Mouse (Mus musculus) midbrain, embryonic 11.5 days (tissue): ENCODE measurements around the gene Astl. TPM values are rescaled to one million over a fixed set of nuclear protein-coding genes. Genes with fewer than 3 reads are reported as not detected.

ENCODE experiments used
- ATAC-seq: fragments of 200-750 bp; cut with Nextera tagmentation; 2 replicates; pipeline ENCODE4 v1.8.0; 2017; ENCODE audit warnings: moderate TSS enrichment, moderate library complexity; ENCODE audit not compliant: low FRiP score
- DNase-seq: peaks from one replicate; pipeline ENCODE4 v3.0.0; 2015; ENCODE audit warnings: low spot score; ENCODE audit errors: missing footprints
- H3K27ac ChIP-seq: fragments of 300-500 bp; sonication (generic); 2 replicates; pipeline ENCODE4 v1.5.1; 2014; ENCODE audit warnings: low read depth, low read length
- H3K27me3 ChIP-seq: fragments of 300-500 bp; sonication (generic); 2 replicates; pipeline ENCODE4 v1.6.1; 2014; ENCODE audit warnings: mild to moderate bottlenecking, low read length, moderate library complexity, mixed read lengths; ENCODE audit not compliant: control insufficient read depth, insufficient read depth
- H3K36me3 ChIP-seq: fragments of 300-500 bp; sonication (generic); 2 replicates; pipeline ENCODE4 v1.6.1; 2014; ENCODE audit warnings: mild to moderate bottlenecking, low read length, moderate library complexity, mixed read lengths; ENCODE audit not compliant: control insufficient read depth, insufficient read depth
- H3K4me1 ChIP-seq: fragments of 300-500 bp; sonication (generic); 2 replicates; pipeline ENCODE4 v1.6.1; 2014; ENCODE audit warnings: low read length; ENCODE audit not compliant: control insufficient read depth, insufficient read depth
- H3K4me2 ChIP-seq: fragments of 300-500 bp; sonication (generic); 2 replicates; pipeline ENCODE4 v1.6.1; 2014; ENCODE audit warnings: mild to moderate bottlenecking, moderate library complexity
- H3K4me3 ChIP-seq: fragments of 300-500 bp; sonication (generic); 2 replicates; pipeline ENCODE4 v1.5.1; 2014; ENCODE audit warnings: low read depth, low read length
- H3K9ac ChIP-seq: fragments of 300-500 bp; sonication (generic); 2 replicates; pipeline ENCODE4 v1.6.1; 2014; ENCODE audit warnings: low read length
- H3K9me3 ChIP-seq: fragments of 300-500 bp; sonication (generic); 2 replicates; pipeline ENCODE4 v1.6.1; 2016; ENCODE audit warnings: low read length; ENCODE audit not compliant: control insufficient read depth
- WGBS: fragments of 180-500 bp; shearing (Covaris S2); extraction: QIAGEN DNeasy Blood & Tissue Kit; methylation state at CpG from one replicate; pipeline ENCODE4 v1.1.7; 2014; 5-methylcytosine and 5-hydroxymethylcytosine counted together
- polyA plus RNA-seq: library from polyadenylated mRNA; unstranded; fragments of >200 nt; fragmentation: Nextera tagmentation; extraction: Ambion mirVana; gene quantifications from 2 replicates; pipeline ENCODE4 v1.2.1, GENCODE M21; 2014

Astl gene
- polyA plus RNA-seq, 1 experiment from 2014 or later: not detected

- 77% methylated on average over 5 of the region's 5 CpGs for WGBS
- H3K27me3 ChIP-seq: peaks cover 24% of the 10 kb centered on the region
These were observed 4.4 kb upstream of the Astl start for GRCm38 (mm10) chr2:127333945-127334603.

GRCm38 (mm10) chr2:127335078-127335541 is 3.3 kb upstream of the Astl start:
- Histone ChIP-seq H3K4me3 (no peak overlapping the region), H3K27ac (no peak overlapping the region), H3K4me1 (peaks cover 5% of the 10 kb centered on the region), H3K4me2 (no peak overlapping the region), H3K9me3 (no peaks in the 10 kb centered on the region), H3K27me3 (peaks cover 24% of the 10 kb centered on the region), H3K36me3 (no peaks in the 10 kb centered on the region), H3K9ac (no peak overlapping the region)
- no peak for ATAC-seq
- no peak for DNase-seq
- WGBS: 46% methylated on average over 11 of the region's 11 CpGs

More at GRCm38 (mm10) chr2:127333945-127334603, 4.4 kb upstream of the Astl start:
- Histone ChIP-seq H3K9me3 (no peaks in the 10 kb centered on the region), H3K4me3 (no peak overlapping the region), H3K36me3 (no peaks in the 10 kb centered on the region), H3K27ac (no peak overlapping the region), H3K9ac (no peak overlapping the region), H3K4me2 (no peak overlapping the region), H3K4me1 (peaks cover 5% of the 10 kb centered on the region)
- no peak for DNase-seq
- ATAC-seq: no peak

- peaks cover 5% of the 10 kb centered on the region for H3K4me1 ChIP-seq
- H3K4me2 ChIP-seq: peak within 1 kb of the TSS; percentile 78
- no peak within 1 kb of the TSS for H3K27ac ChIP-seq
- DNase-seq (peak; percentile 88), ATAC-seq (peak; percentile 67)
- under 1% methylated on average over 74 of the region's 76 CpGs for WGBS
- peaks cover 24% of the 10 kb centered on the region for H3K27me3 ChIP-seq
- H3K9me3 ChIP-seq: no peaks in the 10 kb centered on the region
- H3K9ac ChIP-seq: peak within 1 kb of the TSS; percentile 54
- peak within 1 kb of the TSS; percentile 47 for H3K4me3 ChIP-seq
- H3K36me3 ChIP-seq: no peaks in the 10 kb centered on the region
These were observed 2.5 kb upstream of the Astl start, which contains the start of gene Dusp2 for GRCm38 (mm10) chr2:127335767-127336496. Dusp2 (plus strand) TSS chr2:127336159.

- 5% methylated on average over 26 of the region's 33 CpGs for WGBS
- Histone ChIP-seq H3K27me3 (peaks cover 24% of the 10 kb centered on the region), H3K4me1 (peaks cover 5% of the 10 kb centered on the region), H3K36me3 (no peaks in the 10 kb centered on the region), H3K9ac (peak overlapping the region; percentile 54), H3K4me2 (peak overlapping the region; percentile 78), H3K9me3 (no peaks in the 10 kb centered on the region), H3K27ac (no peak overlapping the region), H3K4me3 (peak overlapping the region; percentile 47)
- DNase-seq (peak; percentile 88), ATAC-seq (no peak)
These were observed 2.0 kb upstream of the Astl start for GRCm38 (mm10) chr2:127336497-127336832.

- 52% methylated on average over 5 of the region's 5 CpGs for WGBS
- peaks cover 24% of the 10 kb centered on the region for H3K27me3 ChIP-seq
These were observed 1.6 kb upstream of the Astl start for GRCm38 (mm10) chr2:127336885-127337284.

GRCm38 (mm10) chr2:127337531-127337930 is 908 bp upstream of the Astl start:
- Histone ChIP-seq H3K4me1 (peaks cover 5% of the 10 kb centered on the region), H3K36me3 (no peaks in the 10 kb centered on the region), H3K27me3 (peaks cover 24% of the 10 kb centered on the region), H3K4me2 (no peak overlapping the region), H3K4me3 (no peak overlapping the region), H3K9me3 (no peaks in the 10 kb centered on the region), H3K27ac (no peak overlapping the region), H3K9ac (no peak overlapping the region)
- 70% methylated on average over 11 of the region's 11 CpGs for WGBS
- ATAC-seq (no peak), DNase-seq (no peak)

More at GRCm38 (mm10) chr2:127336885-127337284, 1.6 kb upstream of the Astl start:
- H3K4me3 ChIP-seq: peak overlapping the region; percentile 47; the same call in 1 of the 2 replicates
- H3K36me3 ChIP-seq: no peaks in the 10 kb centered on the region
- no peak overlapping the region for H3K27ac ChIP-seq
- no peak overlapping the region for H3K9ac ChIP-seq
- H3K4me1 ChIP-seq: peaks cover 5% of the 10 kb centered on the region
- peak overlapping the region; percentile 78; the same call in 1 of the 2 replicates for H3K4me2 ChIP-seq
- no peaks in the 10 kb centered on the region for H3K9me3 ChIP-seq
- DNase-seq (no peak), ATAC-seq (no peak)

- 62% methylated on average over 7 of the region's 7 CpGs for WGBS
- H3K36me3 ChIP-seq: no peaks in the 10 kb centered on the region
- peaks cover 24% of the 10 kb centered on the region for H3K27me3 ChIP-seq
- no peak for DNase-seq
- no peak overlapping the region for H3K9ac ChIP-seq
- no peak for ATAC-seq
- H3K9me3 ChIP-seq: no peaks in the 10 kb centered on the region
- no peak overlapping the region for H3K4me3 ChIP-seq
- no peak overlapping the region for H3K4me2 ChIP-seq
- no peak overlapping the region for H3K27ac ChIP-seq
- H3K4me1 ChIP-seq: peaks cover 5% of the 10 kb centered on the region
These were observed 427 bp upstream of the Astl start for GRCm38 (mm10) chr2:127338012-127338411.

- Histone ChIP-seq H3K4me3 (no peak overlapping the region), H3K36me3 (no peaks in the 10 kb centered on the region), H3K9me3 (no peaks in the 10 kb centered on the region), H3K27ac (no peak overlapping the region), H3K9ac (no peak overlapping the region), H3K4me2 (no peak overlapping the region), H3K27me3 (peaks cover 24% of the 10 kb centered on the region), H3K4me1 (peaks cover 5% of the 10 kb centered on the region)
- ATAC-seq (no peak), DNase-seq (no peak)
- 77% methylated on average over 4 of the region's 4 CpGs for WGBS
These were observed 394 bp downstream of the Astl start for GRCm38 (mm10) chr2:127338833-127339232.

- Histone ChIP-seq H3K4me1 (peaks cover 5% of the 10 kb centered on the region), H3K36me3 (no peaks in the 10 kb centered on the region), H3K4me2 (no peak overlapping the region), H3K27me3 (peaks cover 24% of the 10 kb centered on the region), H3K9ac (no peak overlapping the region), H3K27ac (no peak overlapping the region), H3K9me3 (no peaks in the 10 kb centered on the region), H3K4me3 (no peak overlapping the region)
- 85% methylated on average over 6 of the region's 6 CpGs for WGBS
- ATAC-seq: no peak
- no peak for DNase-seq
These were observed 823 bp downstream of the Astl start for GRCm38 (mm10) chr2:127339262-127339661.
